Mouse (Mus musculus) forebrain, embryonic 12.5 days (tissue): ENCODE results near the gene Mpnd. TPM values are rescaled to one million over a fixed set of nuclear protein-coding genes. Genes with fewer than 3 reads are reported as not detected.

Experiments
- ATAC-seq: fragments of 200-750 bp; cut with Nextera tagmentation; 2 replicates; pipeline ENCODE4 v1.8.0; 2017; ENCODE audit warnings: moderate TSS enrichment; ENCODE audit not compliant: low FRiP score
- H3K27ac ChIP-seq: fragments of 300-500 bp; sonication (generic); 2 replicates; pipeline ENCODE4 v1.5.1; 2016; ENCODE audit warnings: mild to moderate bottlenecking
- H3K27me3 ChIP-seq: fragments of 300-500 bp; sonication (generic); 2 replicates; pipeline ENCODE4 v1.6.1; 2016; ENCODE audit warnings: mild to moderate bottlenecking
- H3K36me3 ChIP-seq: fragments of 300-500 bp; sonication (generic); replicated peaks from 2 replicates; pipeline ENCODE4 v1.6.1; 2016; ENCODE audit warnings: mild to moderate bottlenecking
- H3K4me1 ChIP-seq: fragments of 300-500 bp; sonication (generic); 2 replicates; pipeline ENCODE4 v1.6.1; 2016
- H3K4me2 ChIP-seq: fragments of 300-500 bp; sonication (generic); 2 replicates; pipeline ENCODE4 v1.6.1; 2016; ENCODE audit warnings: mild to moderate bottlenecking, moderate library complexity
- H3K4me3 ChIP-seq: fragments of 300-500 bp; sonication (generic); replicated peaks from 2 replicates; pipeline ENCODE4 v1.5.1; 2016; ENCODE audit warnings: mild to moderate bottlenecking
- H3K9ac ChIP-seq: fragments of 300-500 bp; sonication (generic); 2 replicates; pipeline ENCODE4 v1.6.1; 2016; ENCODE audit warnings: mild to moderate bottlenecking
- H3K9me3 ChIP-seq: fragments of 300-500 bp; sonication (generic); 2 replicates; pipeline ENCODE4 v1.6.1; 2016
- WGBS: fragments of 180-500 bp; shearing (Covaris S2); methylation state at CpG from one replicate; pipeline ENCODE4 v1.1.7; 2016; 5-methylcytosine and 5-hydroxymethylcytosine counted together
- polyA plus RNA-seq: library from polyadenylated mRNA; unstranded; fragments of >200 nt; fragmentation: Nextera tagmentation; extraction: Ambion mirVana; gene quantifications from 2 replicates; pipeline ENCODE4 v1.2.1, GENCODE M21; 2016

Mpnd gene
- polyA plus RNA-seq, 1 experiment from 2014 or later = 184 TPM

DNA sequence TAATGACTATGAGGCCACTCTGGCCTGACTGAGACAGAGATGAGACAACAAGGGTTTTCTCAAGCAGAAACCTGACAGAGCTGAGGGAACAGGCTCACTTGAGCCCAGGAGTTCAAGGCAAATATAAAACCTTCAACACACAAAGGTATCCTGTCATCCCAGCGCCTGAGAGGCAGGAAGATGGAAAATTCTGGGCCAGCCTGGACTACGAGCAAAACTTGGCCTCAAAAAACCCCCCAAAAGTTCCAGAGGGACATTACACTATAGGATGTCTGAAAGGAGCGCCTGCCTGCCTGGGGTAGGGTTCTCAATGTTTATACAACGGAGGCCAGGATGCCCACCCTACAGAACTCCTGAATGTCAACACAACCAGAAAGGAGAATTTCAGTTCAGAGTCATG, 29.7 kb downstream of the Mpnd start:
- Histone ChIP-seq H3K9ac (peak overlapping the region; percentile 88), H3K9me3 (no peaks in the 10 kb centered on the region), H3K4me2 (peak overlapping the region; percentile 65), H3K27me3 (no peaks in the 10 kb centered on the region), H3K4me1 (peaks cover 31% of the 10 kb centered on the region), H3K4me3 (peak overlapping the region; percentile 83), H3K27ac (no peak overlapping the region), H3K36me3 (peaks cover 36% of the 10 kb centered on the region)
- no peak for ATAC-seq
- 90% methylated on average over 4 of the region's 4 CpGs for whole genome bisulfite sequencing

- Histone ChIP-seq H3K9me3 (no peaks in the 10 kb centered on the region), H3K36me3 (peaks cover 29% of the 10 kb centered on the region), H3K27me3 (no peaks in the 10 kb centered on the region), H3K4me3 (peak within 1 kb of the TSS; percentile 83), H3K27ac (peak within 1 kb of the TSS; percentile 89), H3K4me2 (peak within 1 kb of the TSS; percentile 65), H3K4me1 (peaks cover 39% of the 10 kb centered on the region), H3K9ac (peak within 1 kb of the TSS; percentile 88)
- ATAC-seq = peak; percentile 90
- under 1% methylated on average over 74 of the region's 74 CpGs for WGBS
These were observed 30.8 kb downstream of the Mpnd start, which contains the start of gene Sh3gl1 for GRCm38 (mm10) chr17:56036176-56036900. Gene Sh3gl1 (minus strand): TSS chr17:56036635.

GRCm38 (mm10) chr17:56036901-56037287, 31.4 kb downstream of the Mpnd start:
- WGBS = 38% methylated on average over 13 of the region's 13 CpGs
- Histone ChIP-seq H3K4me1 (peaks cover 43% of the 10 kb centered on the region), H3K36me3 (peaks cover 26% of the 10 kb centered on the region), H3K9ac (no peak overlapping the region), H3K27me3 (no peaks in the 10 kb centered on the region), H3K27ac (no peak overlapping the region), H3K4me3 (peak overlapping the region; percentile 83), H3K4me2 (peak overlapping the region; percentile 25; the same call in 1 of the 2 replicates), H3K9me3 (no peaks in the 10 kb centered on the region)
- peak; percentile 28 for ATAC-seq

DNA sequence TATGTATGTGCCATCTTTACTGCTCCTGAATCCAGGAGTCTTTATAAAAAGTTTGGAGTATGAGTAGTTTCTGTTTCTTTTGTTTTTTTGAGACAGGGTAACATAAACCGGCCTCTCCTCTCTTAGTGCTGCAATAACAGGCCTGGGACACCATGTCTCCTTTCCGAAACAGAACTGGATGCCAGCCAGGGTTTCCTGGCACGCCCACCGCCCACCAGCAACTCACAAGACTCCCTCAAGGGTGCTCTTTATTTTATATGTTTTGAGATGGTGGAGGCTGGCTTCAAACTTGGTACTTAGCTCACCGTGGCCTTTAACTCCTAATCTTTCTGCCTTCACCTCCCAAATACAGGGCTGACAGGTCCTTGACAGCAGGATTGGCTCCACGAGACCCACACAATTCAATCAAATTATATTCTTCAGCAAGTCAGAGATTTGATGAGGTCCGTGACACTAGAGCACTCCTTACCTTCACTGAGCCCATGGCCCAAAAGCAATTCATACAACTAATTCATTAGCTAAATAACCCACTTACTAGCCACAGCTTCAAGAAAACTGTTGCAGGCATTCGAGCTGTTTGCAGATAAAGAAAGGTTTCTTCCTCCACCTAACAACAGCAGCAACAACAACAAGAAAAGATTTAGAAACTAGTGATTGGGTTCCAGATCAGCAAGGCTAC, 33.2 kb downstream of the Mpnd start:
- no peak overlapping the region for H3K4me3 ChIP-seq
- peaks cover 33% of the 10 kb centered on the region for H3K4me1 ChIP-seq
- ATAC-seq = no peak
- no peaks in the 10 kb centered on the region for H3K27me3 ChIP-seq
- H3K36me3 ChIP-seq = peaks cover 17% of the 10 kb centered on the region
- 87% methylated on average over 8 of the region's 8 CpGs for WGBS
- no peaks in the 10 kb centered on the region for H3K9me3 ChIP-seq
- no peak overlapping the region for H3K4me2 ChIP-seq
- H3K27ac ChIP-seq = no peak overlapping the region
- no peak overlapping the region for H3K9ac ChIP-seq

GRCm38 (mm10) chr17:56039345-56039744, 33.8 kb downstream of the Mpnd start:
- H3K27ac ChIP-seq = no peak overlapping the region
- H3K36me3 ChIP-seq = peaks cover 17% of the 10 kb centered on the region
- H3K4me3 ChIP-seq = 0 out of 2 replicates have a peak overlapping the region, but pooled peaks have one; percentile 68
- no peak for ATAC-seq
- H3K4me1 ChIP-seq = peaks cover 29% of the 10 kb centered on the region
- H3K4me2 ChIP-seq = peak overlapping the region; percentile 83
- no peak overlapping the region for H3K9ac ChIP-seq
- no peaks in the 10 kb centered on the region for H3K27me3 ChIP-seq
- 78% methylated on average over 4 of the region's 4 CpGs for WGBS
- H3K9me3 ChIP-seq = no peaks in the 10 kb centered on the region

GRCm38 (mm10) chr17:56040030-56040856, 34.7 kb downstream of the Mpnd start, which contains the start of gene Chaf1a:
Gene Chaf1a (plus strand): TSS chr17:56040439.
- H3K9ac ChIP-seq = peak within 1 kb of the TSS; percentile 80
- ATAC-seq = peak; percentile 85
- H3K36me3 ChIP-seq = peaks cover 17% of the 10 kb centered on the region
- peak within 1 kb of the TSS; percentile 68 for H3K4me3 ChIP-seq
- peaks cover 20% of the 10 kb centered on the region for H3K4me1 ChIP-seq
- H3K27ac ChIP-seq = peak within 1 kb of the TSS; percentile 73
- under 1% methylated on average over 68 of the region's 68 CpGs for WGBS
- H3K9me3 ChIP-seq = no peaks in the 10 kb centered on the region
- H3K4me2 ChIP-seq = peak within 1 kb of the TSS; percentile 83
- H3K27me3 ChIP-seq = no peaks in the 10 kb centered on the region

DNA sequence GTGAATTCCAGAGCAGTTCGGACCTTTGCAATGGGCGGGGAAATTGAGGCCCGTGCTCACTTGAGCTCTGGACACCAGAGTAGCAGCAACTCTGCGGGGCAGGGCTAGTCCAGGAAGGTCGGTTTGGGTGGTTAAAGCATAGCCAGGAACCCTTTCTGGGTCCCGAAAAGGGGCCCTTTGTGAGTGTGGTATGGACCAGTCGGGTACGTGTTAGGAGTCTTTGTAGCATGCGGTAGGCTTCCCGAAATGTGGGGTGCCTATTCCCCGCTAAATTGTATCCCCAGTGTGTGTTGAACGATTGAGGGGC, 35.3 kb downstream of the Mpnd start:
- H3K4me2 ChIP-seq = peak overlapping the region; percentile 83
- H3K27me3 ChIP-seq = no peaks in the 10 kb centered on the region
- H3K4me1 ChIP-seq = peaks cover 14% of the 10 kb centered on the region
- peak overlapping the region; percentile 68 for H3K4me3 ChIP-seq
- no peak for ATAC-seq
- H3K27ac ChIP-seq = peak overlapping the region; percentile 73; the same call in 1 of the 2 replicates
- peak overlapping the region; percentile 80 for H3K9ac ChIP-seq
- peaks cover 23% of the 10 kb centered on the region for H3K36me3 ChIP-seq
- no peaks in the 10 kb centered on the region for H3K9me3 ChIP-seq
- under 1% methylated on average over 12 of the region's 12 CpGs for WGBS

GRCm38 (mm10) chr17:56051369-56051768, 45.9 kb downstream of the Mpnd start:
- H3K4me3 ChIP-seq = no peak overlapping the region
- H3K27me3 ChIP-seq = no peaks in the 10 kb centered on the region
- ATAC-seq = no peak
- peaks cover 74% of the 10 kb centered on the region for H3K36me3 ChIP-seq
- H3K27ac ChIP-seq = no peak overlapping the region
- H3K9me3 ChIP-seq = no peaks in the 10 kb centered on the region
- 92% methylated on average over 5 of the region's 5 CpGs for WGBS
- no peak overlapping the region for H3K9ac ChIP-seq
- no peaks in the 10 kb centered on the region for H3K4me1 ChIP-seq
- H3K4me2 ChIP-seq = no peak overlapping the region

DNA sequence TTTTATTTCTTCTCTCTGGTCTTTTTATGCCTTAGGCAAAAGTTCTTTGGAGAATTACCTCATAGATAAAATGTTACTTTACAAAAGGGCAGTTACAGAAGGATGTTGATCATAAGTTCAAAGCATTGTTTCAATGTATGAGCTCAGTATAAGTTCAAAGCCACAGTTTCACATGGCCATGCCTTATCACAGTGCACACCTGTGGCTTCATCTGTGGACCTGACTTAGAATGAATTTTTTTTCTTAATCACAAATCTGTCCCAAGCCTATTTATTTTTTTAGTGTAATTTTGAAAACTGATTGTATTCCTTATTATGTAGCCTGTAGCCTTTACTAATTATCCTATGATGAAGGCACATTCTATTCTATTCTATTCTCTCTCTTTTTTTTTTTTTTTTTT, 49.4 kb downstream of the Mpnd start:
- H3K27me3 ChIP-seq = no peaks in the 10 kb centered on the region
- no peaks in the 10 kb centered on the region for H3K4me1 ChIP-seq
- no peak overlapping the region for H3K4me2 ChIP-seq
- no peak overlapping the region for H3K9ac ChIP-seq
- no peak for ATAC-seq
- no peak overlapping the region for H3K4me3 ChIP-seq
- peaks cover 75% of the 10 kb centered on the region for H3K36me3 ChIP-seq
- H3K27ac ChIP-seq = no peak overlapping the region
- H3K9me3 ChIP-seq = no peaks in the 10 kb centered on the region

DNA sequence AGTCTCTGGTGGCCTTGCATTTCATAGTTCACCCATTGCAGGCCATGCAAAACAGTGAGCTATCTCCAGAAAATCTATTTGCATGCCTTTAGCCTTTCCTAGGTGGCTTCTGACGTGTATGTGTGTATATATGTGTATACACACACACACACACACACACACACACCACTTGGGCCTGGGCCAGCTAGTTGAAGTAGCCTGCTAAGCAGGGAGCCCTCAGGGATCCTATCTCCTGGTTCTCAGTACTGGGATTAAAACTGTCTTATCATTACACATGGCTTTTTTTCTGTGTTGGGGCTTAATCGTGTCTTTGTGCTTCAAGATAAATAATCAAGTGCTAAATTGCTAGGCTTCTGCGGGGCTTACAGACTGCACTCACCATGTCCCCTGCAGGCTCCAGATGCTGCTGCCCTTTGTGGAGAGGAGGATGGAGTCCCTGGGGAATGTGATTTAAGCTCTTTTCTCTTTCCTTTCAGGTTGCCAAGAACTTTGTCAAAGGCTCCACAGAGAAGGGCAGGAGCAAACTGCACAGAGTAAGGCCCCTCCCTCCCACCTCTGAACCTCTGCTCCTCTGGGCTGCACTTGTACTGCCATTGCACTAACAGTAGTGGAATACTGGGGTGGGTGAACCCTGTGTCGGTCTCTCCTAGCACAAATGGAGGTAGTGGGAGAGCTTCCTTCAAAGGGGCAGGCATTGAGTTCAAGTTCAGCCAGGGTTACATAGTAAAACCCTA, 50.6 kb downstream of the Mpnd start:
- H3K27me3 ChIP-seq = no peaks in the 10 kb centered on the region
- no peak for ATAC-seq
- H3K9ac ChIP-seq = no peak overlapping the region
- H3K4me2 ChIP-seq = no peak overlapping the region
- H3K27ac ChIP-seq = no peak overlapping the region
- no peaks in the 10 kb centered on the region for H3K4me1 ChIP-seq
- H3K4me3 ChIP-seq = no peak overlapping the region
- peaks cover 75% of the 10 kb centered on the region for H3K36me3 ChIP-seq
- 73% methylated on average over 4 of the region's 4 CpGs for WGBS
- H3K9me3 ChIP-seq = no peaks in the 10 kb centered on the region

- no peaks in the 10 kb centered on the region for H3K4me1 ChIP-seq
- ATAC-seq = no peak
- 86% methylated on average over 11 of the region's 11 CpGs for WGBS
- H3K4me3 ChIP-seq = no peak overlapping the region
- H3K36me3 ChIP-seq = peaks cover 76% of the 10 kb centered on the region
- H3K27ac ChIP-seq = no peak overlapping the region
- no peak overlapping the region for H3K9ac ChIP-seq
- no peaks in the 10 kb centered on the region for H3K27me3 ChIP-seq
- H3K9me3 ChIP-seq = no peaks in the 10 kb centered on the region
- no peak overlapping the region for H3K4me2 ChIP-seq
These were observed 52.0 kb downstream of the Mpnd start for GRCm38 (mm10) chr17:56057381-56058120.
